Mouse (Mus musculus): Measurements from ENCODE around the gene Mapk1ip1l. TPM values are rescaled to one million over a fixed set of nuclear protein-coding genes. Genes with fewer than 3 reads are reported as not detected.
A peak's percentile ranks its signal among the peaks of the same experiment; 100 is the strongest.

Gene Mapk1ip1l
- polyA plus RNA-seq, 1 experiment from 2014 or later: 71.7 TPM

DNA sequence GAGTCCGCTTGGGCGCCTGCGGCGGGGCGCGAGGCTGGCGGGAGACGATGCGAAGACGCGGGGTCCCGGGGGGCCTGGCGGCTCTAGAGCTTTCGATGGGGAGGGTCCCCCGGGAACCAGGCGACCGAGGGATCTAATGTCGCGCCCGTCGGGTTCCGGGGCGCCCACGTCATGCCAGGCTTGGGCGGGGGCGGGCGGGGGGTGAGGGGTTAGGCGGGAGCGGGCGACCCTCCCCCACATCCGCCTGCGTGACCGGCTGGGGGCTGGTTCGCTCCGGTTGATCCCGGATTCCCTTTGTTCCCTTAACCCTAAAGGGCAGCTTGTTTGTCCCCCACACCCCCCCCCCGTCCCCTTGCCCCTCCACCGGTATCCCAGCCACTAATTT lies 334 bp downstream of the Mapk1ip1l start:
- peak; percentile 80 for ATAC-seq (ENCODE audit: low FRiP score, low TSS enrichment)
- H3K4me2 ChIP-seq (replicated peaks; ENCODE audit: low read depth, low read length): peak overlapping the region; percentile 56
- peak overlapping the region; percentile 96 for H3K27ac ChIP-seq (ENCODE audit: low read length)
- H3K9me3 ChIP-seq (ENCODE audit: low read length): no peaks in the 10 kb centered on the region
- peak overlapping the region; percentile 96 for H3K9ac ChIP-seq (replicated peaks; ENCODE audit: low read length)
- H3K4me1 ChIP-seq (ENCODE audit: insufficient read depth, low read length): peaks cover 33% of the 10 kb centered on the region
- no peaks in the 10 kb centered on the region for H3K27me3 ChIP-seq (ENCODE audit: insufficient read depth, low read length)
- WGBS: under 1% methylated on average over 36 of the region's 38 CpGs
- H3K36me3 ChIP-seq (ENCODE audit: insufficient read depth, low read length): 0 out of 2 replicates have a peak, but pooled peaks cover 4% of the 10 kb centered on the region
- peak overlapping the region; percentile 77 for H3K4me3 ChIP-seq (ENCODE audit: low read length)

DNA sequence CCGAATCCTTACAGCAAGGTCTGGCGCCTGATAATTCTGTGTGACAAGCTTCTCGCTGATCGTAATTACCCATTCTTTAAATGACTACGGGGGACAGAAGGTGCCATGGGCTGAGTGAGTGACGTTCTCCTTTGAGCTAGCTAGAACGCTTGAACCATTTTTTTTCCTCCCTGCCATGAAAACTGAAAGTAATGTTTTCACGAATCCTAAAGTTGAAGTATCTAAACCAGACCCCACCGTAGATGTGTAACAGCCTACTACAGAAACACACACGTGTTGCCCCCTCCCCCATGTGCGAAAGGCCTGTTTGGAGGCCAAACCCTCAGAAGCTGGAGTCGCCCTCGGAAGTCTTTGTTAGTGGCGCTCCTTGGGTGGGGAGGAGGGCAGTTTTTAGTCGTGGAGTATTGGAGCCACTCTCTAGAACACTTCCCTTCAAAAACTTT lies 774 bp downstream of the Mapk1ip1l start:
- H3K9me3 ChIP-seq (ENCODE audit: low read length): no peaks in the 10 kb centered on the region
- H3K9ac ChIP-seq (replicated peaks; ENCODE audit: low read length): peak overlapping the region; percentile 96
- peak overlapping the region; percentile 56 for H3K4me2 ChIP-seq (replicated peaks; ENCODE audit: low read depth, low read length)
- peak; percentile 66 for ATAC-seq (ENCODE audit: low FRiP score, low TSS enrichment)
- peak overlapping the region; percentile 77 for H3K4me3 ChIP-seq (ENCODE audit: low read length)
- H3K27ac ChIP-seq (ENCODE audit: low read length): peak overlapping the region; percentile 96
- WGBS: 0% methylated on average over 15 of the region's 15 CpGs
- no peaks in the 10 kb centered on the region for H3K27me3 ChIP-seq (ENCODE audit: insufficient read depth, low read length)
- H3K36me3 ChIP-seq (ENCODE audit: insufficient read depth, low read length): 0 out of 2 replicates have a peak, but pooled peaks cover 4% of the 10 kb centered on the region
- peaks cover 33% of the 10 kb centered on the region for H3K4me1 ChIP-seq (ENCODE audit: insufficient read depth, low read length)

DNA sequence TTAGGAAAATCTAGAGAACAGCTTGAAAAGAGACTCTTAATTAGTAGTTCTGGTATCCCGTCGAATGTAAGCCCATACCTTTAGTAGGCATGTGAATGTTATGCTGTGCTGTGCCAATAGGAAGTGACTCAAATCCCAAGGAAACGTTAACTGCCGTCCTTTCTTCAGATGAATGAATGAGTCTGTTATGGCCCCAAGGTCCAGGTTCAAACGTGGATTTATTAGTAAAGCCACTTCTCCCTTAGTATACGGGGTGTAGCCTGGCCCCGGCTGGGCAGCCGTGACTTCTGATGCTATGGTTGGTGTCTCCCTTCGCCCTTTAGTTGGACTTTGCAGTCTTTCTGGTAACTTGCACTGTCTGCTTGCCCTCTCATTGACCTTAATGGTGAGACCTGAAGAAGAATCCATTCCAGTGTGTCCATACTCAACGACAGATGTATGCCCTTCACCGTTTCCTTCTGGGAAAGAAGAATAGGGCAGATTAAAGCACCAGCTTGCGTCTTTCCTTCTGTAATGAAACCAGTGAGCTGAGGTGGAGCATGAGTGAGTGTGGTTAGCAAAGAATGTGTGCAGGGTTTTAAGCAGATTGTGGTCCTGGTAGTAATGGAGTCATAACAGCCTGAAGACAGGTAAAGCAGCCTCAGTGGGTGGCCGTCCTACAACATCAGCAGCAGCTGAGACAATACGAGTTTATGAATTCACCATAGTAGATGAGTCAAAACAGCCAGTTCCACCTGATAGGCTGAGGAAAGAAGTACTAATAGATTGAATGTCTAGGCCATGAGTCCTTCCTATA lies 5.0 kb downstream of the Mapk1ip1l start:
- Histone ChIP-seq H3K27ac (ENCODE audit: low read length) (no peak overlapping the region), H3K27me3 (ENCODE audit: insufficient read depth, low read length) (no peaks in the 10 kb centered on the region), H3K9ac (replicated peaks; ENCODE audit: low read length) (no peak overlapping the region), H3K9me3 (ENCODE audit: low read length) (no peaks in the 10 kb centered on the region), H3K36me3 (ENCODE audit: insufficient read depth, low read length) (peaks cover 7% of the 10 kb centered on the region; the same call in 1 of the 2 replicates), H3K4me3 (ENCODE audit: low read length) (no peak overlapping the region), H3K4me2 (replicated peaks; ENCODE audit: low read depth, low read length) (no peak overlapping the region), H3K4me1 (ENCODE audit: insufficient read depth, low read length) (peaks cover 23% of the 10 kb centered on the region)
- ATAC-seq (ENCODE audit: low FRiP score, low TSS enrichment): no peak
- 67% methylated on average over 14 of the region's 14 CpGs for WGBS

DNA sequence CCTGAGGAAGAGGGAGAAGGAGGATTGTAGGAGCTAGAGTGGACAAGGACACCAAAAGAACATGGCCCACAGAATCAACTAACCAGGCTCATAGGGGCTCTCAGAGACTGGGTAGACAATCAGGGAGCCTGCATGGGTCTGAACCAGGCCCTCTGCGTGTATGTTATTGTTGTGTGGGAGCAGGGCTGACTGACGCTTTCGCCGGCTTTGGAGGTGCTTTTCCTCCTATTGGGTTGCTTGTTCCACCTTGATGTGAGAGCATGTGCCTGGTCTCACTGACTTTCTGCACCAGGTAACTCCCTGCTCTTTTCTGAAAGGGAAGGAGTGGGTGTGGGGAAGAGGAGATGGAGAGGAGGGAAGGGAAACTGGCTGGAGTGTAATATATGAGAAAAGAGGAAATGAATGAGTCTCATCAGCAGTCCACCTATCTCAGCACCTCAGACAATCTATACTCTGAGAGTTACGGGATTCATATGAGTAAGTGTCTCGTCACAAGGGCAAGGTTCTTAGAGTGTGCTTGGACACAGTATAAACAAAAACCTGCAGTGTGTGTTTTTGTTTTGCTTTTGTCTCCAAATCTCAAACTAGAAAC lies 6.8 kb downstream of the Mapk1ip1l start:
- Histone ChIP-seq H3K4me1 (ENCODE audit: insufficient read depth, low read length) (peaks cover 18% of the 10 kb centered on the region), H3K27me3 (ENCODE audit: insufficient read depth, low read length) (no peaks in the 10 kb centered on the region), H3K36me3 (ENCODE audit: insufficient read depth, low read length) (peaks cover 14% of the 10 kb centered on the region), H3K4me2 (replicated peaks; ENCODE audit: low read depth, low read length) (no peak overlapping the region), H3K9ac (replicated peaks; ENCODE audit: low read length) (no peak overlapping the region), H3K4me3 (ENCODE audit: low read length) (no peak overlapping the region), H3K9me3 (ENCODE audit: low read length) (no peaks in the 10 kb centered on the region), H3K27ac (ENCODE audit: low read length) (no peak overlapping the region)
- no peak for ATAC-seq (ENCODE audit: low FRiP score, low TSS enrichment)
- WGBS: 85% methylated on average over 6 of the region's 6 CpGs

DNA sequence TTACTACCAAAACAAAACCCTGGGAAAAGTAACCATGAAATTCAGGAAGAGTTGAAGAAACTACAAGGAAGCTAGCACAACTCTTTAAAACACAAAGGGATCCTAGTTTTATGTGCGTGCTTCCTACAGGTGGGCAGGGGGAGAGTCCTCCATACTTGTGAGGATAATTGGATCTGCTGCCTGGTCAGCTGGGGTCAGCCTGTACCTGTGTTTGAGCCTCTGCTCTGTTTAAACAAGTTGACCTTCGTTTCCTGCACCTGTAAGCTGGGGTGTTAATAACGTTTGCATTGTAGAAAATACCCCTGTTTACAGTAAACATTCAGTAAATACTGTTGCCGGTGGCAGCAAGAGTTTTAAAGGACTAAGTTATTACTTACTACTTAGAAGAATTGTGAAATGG lies 7.9 kb downstream of the Mapk1ip1l start:
- H3K4me2 ChIP-seq (replicated peaks; ENCODE audit: low read depth, low read length): no peak overlapping the region
- peaks cover 24% of the 10 kb centered on the region for H3K36me3 ChIP-seq (ENCODE audit: insufficient read depth, low read length)
- no peak overlapping the region for H3K9ac ChIP-seq (replicated peaks; ENCODE audit: low read length)
- no peak for ATAC-seq (ENCODE audit: low FRiP score, low TSS enrichment)
- no peak overlapping the region for H3K4me3 ChIP-seq (ENCODE audit: low read length)
- H3K27me3 ChIP-seq (ENCODE audit: insufficient read depth, low read length): no peaks in the 10 kb centered on the region
- 85% methylated on average over 4 of the region's 4 CpGs for WGBS
- H3K4me1 ChIP-seq (ENCODE audit: insufficient read depth, low read length): peaks cover 9% of the 10 kb centered on the region
- H3K27ac ChIP-seq (ENCODE audit: low read length): no peak overlapping the region
- no peaks in the 10 kb centered on the region for H3K9me3 ChIP-seq (ENCODE audit: low read length)

DNA sequence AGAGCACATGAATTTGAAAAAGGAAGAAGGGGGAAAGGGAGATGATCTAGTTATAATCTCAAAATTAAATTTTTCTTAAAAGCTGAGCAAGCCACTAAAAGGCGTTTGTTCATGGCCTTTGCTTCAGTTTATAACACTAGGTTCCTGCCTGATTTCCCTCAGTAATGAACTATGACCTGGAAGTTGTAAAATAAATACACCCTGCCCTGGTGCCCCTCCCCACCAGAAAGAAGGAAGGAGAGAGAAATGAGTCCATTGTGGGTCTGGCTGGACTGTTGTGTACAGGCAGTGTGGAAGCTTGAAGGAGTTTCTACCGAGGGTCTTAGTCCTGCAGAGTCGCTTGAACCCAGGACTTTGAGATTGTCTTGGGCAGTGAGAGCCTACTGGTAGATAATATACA lies 9.6 kb downstream of the Mapk1ip1l start:
- no peak overlapping the region for H3K4me3 ChIP-seq (ENCODE audit: low read length)
- H3K27ac ChIP-seq (ENCODE audit: low read length): no peak overlapping the region
- H3K36me3 ChIP-seq (ENCODE audit: insufficient read depth, low read length): peaks cover 35% of the 10 kb centered on the region
- no peaks in the 10 kb centered on the region for H3K27me3 ChIP-seq (ENCODE audit: insufficient read depth, low read length)
- 74% methylated on average over 3 of the region's 3 CpGs for WGBS
- no peak overlapping the region for H3K9ac ChIP-seq (replicated peaks; ENCODE audit: low read length)
- no peaks in the 10 kb centered on the region for H3K9me3 ChIP-seq (ENCODE audit: low read length)
- no peak overlapping the region for H3K4me2 ChIP-seq (replicated peaks; ENCODE audit: low read depth, low read length)
- peaks cover 6% of the 10 kb centered on the region; the same call in 1 of the 2 replicates for H3K4me1 ChIP-seq (ENCODE audit: insufficient read depth, low read length)
- ATAC-seq (ENCODE audit: low FRiP score, low TSS enrichment): no peak

DNA sequence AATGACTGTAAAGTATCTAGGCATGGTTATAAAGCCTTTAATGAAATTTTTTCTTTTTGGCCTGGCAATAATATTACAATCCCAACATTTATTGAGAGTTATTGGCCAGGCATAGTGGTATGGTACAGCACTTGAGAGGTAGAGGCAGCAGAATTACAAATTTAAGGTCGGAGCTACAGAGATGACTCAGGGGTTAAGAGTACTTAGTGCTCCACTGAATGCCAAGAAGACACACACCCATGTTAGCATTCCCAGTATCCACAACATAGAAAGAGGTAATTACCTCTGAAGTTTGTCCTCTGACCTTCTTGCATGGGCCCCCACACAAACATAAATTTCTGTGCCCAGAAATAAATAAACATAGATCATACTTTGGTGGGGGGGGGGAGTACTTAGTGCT lies 11.0 kb downstream of the Mapk1ip1l start:
- no peak overlapping the region for H3K9ac ChIP-seq (replicated peaks; ENCODE audit: low read length)
- no peak overlapping the region for H3K4me2 ChIP-seq (replicated peaks; ENCODE audit: low read depth, low read length)
- WGBS: 83% methylated on average over 1 of the region's 1 CpGs
- no peaks in the 10 kb centered on the region for H3K9me3 ChIP-seq (ENCODE audit: low read length)
- ATAC-seq (ENCODE audit: low FRiP score, low TSS enrichment): no peak
- H3K27me3 ChIP-seq (ENCODE audit: insufficient read depth, low read length): no peaks in the 10 kb centered on the region
- H3K4me3 ChIP-seq (ENCODE audit: low read length): no peak overlapping the region
- peaks cover 39% of the 10 kb centered on the region for H3K36me3 ChIP-seq (ENCODE audit: insufficient read depth, low read length)
- H3K27ac ChIP-seq (ENCODE audit: low read length): no peak overlapping the region
- H3K4me1 ChIP-seq (ENCODE audit: insufficient read depth, low read length): no peaks in the 10 kb centered on the region

DNA sequence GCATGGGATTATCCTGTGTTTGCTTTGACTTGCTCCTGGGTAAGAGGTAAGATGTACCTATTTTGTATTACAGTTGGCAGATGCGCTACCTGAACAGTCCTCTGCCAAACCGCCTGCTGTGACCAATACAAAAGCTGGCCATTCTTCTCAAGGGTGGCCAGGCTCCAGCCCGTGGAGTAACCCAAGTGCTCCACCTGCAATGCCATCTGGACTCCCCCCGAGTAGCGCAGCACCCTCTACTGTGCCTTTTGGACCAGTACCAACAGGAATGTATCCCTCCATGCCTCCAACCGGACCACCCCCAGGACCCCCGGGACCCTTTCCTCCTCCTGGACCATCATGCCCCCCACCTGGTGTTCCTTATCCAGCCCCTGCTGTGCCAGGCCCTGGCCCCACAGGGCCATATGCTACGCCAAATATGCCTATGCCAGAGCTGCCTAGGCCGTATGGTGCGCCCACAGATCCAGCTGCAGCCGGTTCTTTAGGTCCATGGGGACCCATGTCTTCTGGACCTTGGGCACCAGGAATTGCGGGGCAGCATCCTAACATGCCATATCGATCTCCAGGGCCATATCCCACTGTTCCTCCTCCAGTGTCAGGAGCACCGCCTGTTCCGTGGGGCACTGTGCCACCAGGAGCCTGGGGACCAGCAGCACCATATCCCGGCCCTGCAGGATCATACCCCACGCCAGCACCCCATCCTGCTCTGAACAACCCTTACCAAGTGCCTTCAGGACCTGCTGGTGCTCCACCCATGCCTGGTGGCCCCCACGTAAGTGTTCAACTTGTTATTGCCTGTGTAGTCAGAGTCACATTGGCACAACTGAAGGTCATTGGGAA lies 12.5 kb downstream of the Mapk1ip1l start:
- Histone ChIP-seq H3K9ac (replicated peaks; ENCODE audit: low read length) (no peak overlapping the region), H3K27me3 (ENCODE audit: insufficient read depth, low read length) (no peaks in the 10 kb centered on the region), H3K4me1 (ENCODE audit: insufficient read depth, low read length) (no peaks in the 10 kb centered on the region), H3K4me3 (ENCODE audit: low read length) (no peak overlapping the region), H3K27ac (ENCODE audit: low read length) (no peak overlapping the region), H3K4me2 (replicated peaks; ENCODE audit: low read depth, low read length) (no peak overlapping the region), H3K36me3 (ENCODE audit: insufficient read depth, low read length) (peaks cover 47% of the 10 kb centered on the region), H3K9me3 (ENCODE audit: low read length) (no peaks in the 10 kb centered on the region)
- 96% methylated on average over 18 of the region's 18 CpGs for WGBS
- no peak; the same call in none of the 2 replicates for ATAC-seq (ENCODE audit: low FRiP score, low TSS enrichment)

DNA sequence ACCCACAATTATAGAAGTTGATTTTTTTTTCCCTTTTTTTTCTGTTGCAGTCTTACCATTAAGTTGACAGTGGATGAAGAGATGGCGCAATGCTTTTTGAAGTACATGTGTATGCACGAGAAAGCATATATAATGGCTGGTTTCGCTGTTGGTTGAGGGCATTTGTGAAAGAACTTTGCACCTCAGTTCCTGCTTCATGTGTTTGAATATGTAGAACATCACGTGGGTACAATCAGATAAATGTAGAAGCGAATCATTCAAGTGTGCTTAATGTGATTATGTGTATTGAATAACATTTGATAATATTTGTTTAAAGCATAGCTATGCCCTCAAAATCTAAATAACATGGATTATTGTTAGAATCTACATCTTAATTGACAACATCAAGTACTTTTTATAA lies 21.3 kb downstream of the Mapk1ip1l start:
- Histone ChIP-seq H3K9ac (replicated peaks; ENCODE audit: low read length) (no peak overlapping the region), H3K9me3 (ENCODE audit: low read length) (no peaks in the 10 kb centered on the region), H3K27me3 (ENCODE audit: insufficient read depth, low read length) (no peaks in the 10 kb centered on the region), H3K4me3 (ENCODE audit: low read length) (no peak overlapping the region), H3K4me2 (replicated peaks; ENCODE audit: low read depth, low read length) (no peak overlapping the region), H3K27ac (ENCODE audit: low read length) (no peak overlapping the region), H3K4me1 (ENCODE audit: insufficient read depth, low read length) (no peaks in the 10 kb centered on the region), H3K36me3 (ENCODE audit: insufficient read depth, low read length) (peaks cover 36% of the 10 kb centered on the region)
- 88% methylated on average over 5 of the region's 5 CpGs for WGBS
- no peak for ATAC-seq (ENCODE audit: low FRiP score, low TSS enrichment)

All from kidney, embryonic 16.5 days (tissue).